Comparison of ENCODE assay signal across 20 mouse cellular contexts in the genomic region with DNA sequence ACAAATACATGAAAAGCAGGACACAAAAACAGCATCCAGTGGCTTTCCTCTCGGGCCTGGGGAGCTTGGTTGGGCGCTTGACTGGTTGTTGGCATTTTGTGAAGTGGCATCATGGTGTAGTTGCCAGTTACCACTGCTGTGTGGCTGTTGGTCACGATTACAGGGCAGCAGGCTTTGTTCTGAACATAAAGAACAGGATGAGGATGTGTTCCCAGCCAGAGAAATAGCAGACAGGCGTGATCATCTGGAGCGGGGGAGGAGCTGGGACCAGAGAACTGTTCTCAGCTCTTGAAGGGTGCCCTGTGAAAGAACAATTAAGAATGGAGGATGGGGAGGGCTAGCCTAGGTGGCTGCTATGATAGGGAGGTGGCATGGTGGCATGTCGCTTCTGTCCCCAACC. TPM values are rescaled to one million over a fixed set of nuclear protein-coding genes. Genes with fewer than 3 reads are reported as not detected.
"Had no signal": no experiment of that assay in that cellular context is flagged by ENCODE, and none has a peak within 500 bp of the region (broad histone marks: within the 10 kb centered on the region; RNA-seq: fewer than 3 reads in every experiment).

No protein-coding gene starts in this region.

- H3K27me3 ChIP-seq: kidney, embryonic 15.5 days; liver, embryonic 13.5 days; midbrain, embryonic 12.5 days; midbrain, embryonic 15.5 days; stomach, embryonic 15.5 days had no signal

- H3K4me3 ChIP-seq: kidney, embryonic 15.5 days; left cerebral cortex, adult 2 months; liver, embryonic 13.5 days; midbrain, embryonic 12.5 days; midbrain, embryonic 15.5 days; stomach, embryonic 15.5 days had no signal

- H3K9me3 ChIP-seq: kidney, embryonic 15.5 days; liver, embryonic 13.5 days; midbrain, embryonic 12.5 days; midbrain, embryonic 15.5 days; stomach, embryonic 15.5 days had no signal

- H3K36me3 ChIP-seq: kidney, embryonic 15.5 days; liver, embryonic 13.5 days; midbrain, embryonic 12.5 days; midbrain, embryonic 15.5 days; stomach, embryonic 15.5 days had no signal

- H3K4me2 ChIP-seq: kidney, embryonic 15.5 days; liver, embryonic 13.5 days; lung, embryonic 14.5 days; midbrain, embryonic 12.5 days; midbrain, embryonic 15.5 days; stomach, embryonic 15.5 days had no signal

- H3K27ac ChIP-seq: kidney, embryonic 15.5 days; left cerebral cortex, adult 2 months; macrophage; midbrain, embryonic 12.5 days; midbrain, embryonic 15.5 days; stomach, embryonic 15.5 days had no signal

- ATAC-seq: inflammation-experienced regulatory T-cells, adult 6 months; lung, postnatal 0 days; midbrain, embryonic 15.5 days had no signal

- H3K9ac ChIP-seq: kidney, embryonic 15.5 days; liver, embryonic 13.5 days; lung, embryonic 14.5 days; midbrain, embryonic 12.5 days; midbrain, embryonic 15.5 days; stomach, embryonic 15.5 days had no signal

- DNase-seq: kidney, adult 11 months; kidney, adult 8-10 months; kidney, postnatal 10 days; kidney, postnatal 4 days; layer of hippocampus, postnatal 36 days; liver, embryonic 13.5 days; lung, embryonic 14.5 days had no signal

RNA-seq across cellular contexts. Expression of a gene that starts 11.3 kb away (rescaled TPM):
- total RNA-seq: layer of hippocampus, adult 18-20 months; layer of hippocampus, postnatal 10 days; layer of hippocampus, postnatal 36 days; left cerebral cortex, adult 2 months; left cerebral cortex, postnatal 10 days; left cerebral cortex, postnatal 36 days had no signal
- polyA plus RNA-seq: limb, embryonic 14.5 days; liver, embryonic 13.5 days had no signal
